Mouse (Mus musculus) limb, embryonic 10.5 days (tissue): ENCODE data around the gene Wdr66. TPM values are rescaled to one million over a fixed set of nuclear protein-coding genes. Genes with fewer than 3 reads are reported as not detected.
A peak's percentile ranks its signal among the peaks of the same experiment; 100 is the strongest.
"Not testable (repeated sequence)": the region's sequence is repeated elsewhere in the genome, so short reads cannot be mapped to it uniquely, and the experiment has no call there.

Experiments used
- DNase-seq: peaks from one replicate; pipeline ENCODE4 v3.0.0-alpha.2; 2017; ENCODE audit warnings: low spot score
- H3K27ac ChIP-seq: fragments of 300-500 bp; sonication (generic); 2 replicates; pipeline ENCODE4 v1.5.1; 2016; ENCODE audit warnings: mild to moderate bottlenecking
- H3K27me3 ChIP-seq: fragments of 300-500 bp; sonication (generic); 2 replicates; pipeline ENCODE4 v1.6.1; 2016; ENCODE audit warnings: low read depth, mild to moderate bottlenecking; ENCODE audit not compliant: poor library complexity, severe bottlenecking
- H3K36me3 ChIP-seq: fragments of 300-500 bp; sonication (generic); 2 replicates; pipeline ENCODE4 v1.6.1; 2016; ENCODE audit warnings: mild to moderate bottlenecking, moderate library complexity
- H3K4me1 ChIP-seq: fragments of 300-500 bp; sonication (generic); 2 replicates; pipeline ENCODE4 v1.6.1; 2016
- H3K4me3 ChIP-seq: fragments of 300-500 bp; sonication (generic); 2 replicates; pipeline ENCODE4 v1.5.1; 2016; ENCODE audit warnings: mild to moderate bottlenecking, moderate library complexity
- H3K9me3 ChIP-seq: fragments of 300-500 bp; sonication (generic); replicated peaks from 2 replicates; pipeline ENCODE4 v1.6.1; 2016; ENCODE audit warnings: mild to moderate bottlenecking
- WGBS: fragments of 180-500 bp; shearing (Covaris S2); methylation state at CpG from one replicate; pipeline ENCODE4 v1.1.7; 2016; 5-methylcytosine and 5-hydroxymethylcytosine counted together
- polyA plus RNA-seq: library from polyadenylated mRNA; unstranded; fragments of >200 nt; fragmentation: Nextera tagmentation; extraction: Ambion mirVana; gene quantifications from 2 replicates; pipeline ENCODE4 v1.2.1, GENCODE M21; 2016

Gene Wdr66
- 0.16 and 0.20 TPM in 2 replicates for polyA plus RNA-seq

GRCm38 (mm10) chr5:123251834-123252233, at the start of gene Wdr66:
Gene Wdr66 (plus strand): TSS chr5:123252102.
- Histone ChIP-seq H3K4me1 (peaks cover 13% of the 10 kb centered on the region), H3K27me3 (peaks cover 16% of the 10 kb centered on the region), H3K4me3 (peak within 1 kb of the TSS; percentile 44), H3K27ac (no peak within 1 kb of the TSS), H3K36me3 (peaks cover 17% of the 10 kb centered on the region), H3K9me3 (no peaks in the 10 kb centered on the region)
- WGBS, result 2% methylated on average over 18 of the region's 18 CpGs
- peak; percentile 95 for DNase-seq

GRCm38 (mm10) chr5:123202771-123203170, 49.1 kb upstream of the Wdr66 start:
- H3K36me3 ChIP-seq, H3K27me3 ChIP-seq, H3K27ac ChIP-seq, DNase-seq, H3K9me3 ChIP-seq, H3K4me3 ChIP-seq, H3K4me1 ChIP-seq: not testable (repeated sequence)
- 53% methylated on average over 4 of the region's 4 CpGs for WGBS

GRCm38 (mm10) chr5:123203591-123203990, 48.3 kb upstream of the Wdr66 start:
- not testable (repeated sequence) for DNase-seq, H3K4me1 ChIP-seq, H3K27ac ChIP-seq, H3K36me3 ChIP-seq, H3K4me3 ChIP-seq, H3K27me3 ChIP-seq, H3K9me3 ChIP-seq
- WGBS, result 85% methylated on average over 7 of the region's 7 CpGs

- WGBS, result 70% methylated on average over 5 of the region's 5 CpGs
- H3K27me3 ChIP-seq, H3K27ac ChIP-seq, H3K36me3 ChIP-seq, H3K4me1 ChIP-seq, DNase-seq, H3K9me3 ChIP-seq, H3K4me3 ChIP-seq: not testable (repeated sequence)
These were observed 29.4 kb upstream of the Wdr66 start for GRCm38 (mm10) chr5:123222346-123223050.

- DNase-seq, result no peak
- Histone ChIP-seq H3K9me3 (no peaks in the 10 kb centered on the region), H3K4me3 (no peak overlapping the region), H3K27me3 (no peaks in the 10 kb centered on the region), H3K27ac (no peak overlapping the region), H3K36me3 (no peaks in the 10 kb centered on the region), H3K4me1 (0 out of 2 replicates have a peak, but pooled peaks cover 4% of the 10 kb centered on the region)
- 83% methylated on average over 4 of the region's 4 CpGs for WGBS
These were observed 28.9 kb upstream of the Wdr66 start for GRCm38 (mm10) chr5:123223051-123223410.

- not testable (repeated sequence) for DNase-seq, H3K4me1 ChIP-seq, H3K4me3 ChIP-seq
These were observed 28.0 kb upstream of the Wdr66 start for GRCm38 (mm10) chr5:123223861-123224260.

GRCm38 (mm10) chr5:123226851-123227250, 25.1 kb upstream of the Wdr66 start:
- no peak overlapping the region for H3K4me3 ChIP-seq
- H3K36me3 ChIP-seq, result peaks cover 14% of the 10 kb centered on the region
- no peaks in the 10 kb centered on the region for H3K9me3 ChIP-seq
- DNase-seq, result no peak
- 91% methylated on average over 7 of the region's 7 CpGs for WGBS
- H3K27ac ChIP-seq, result no peak overlapping the region
- peaks cover 15% of the 10 kb centered on the region for H3K4me1 ChIP-seq
- no peaks in the 10 kb centered on the region for H3K27me3 ChIP-seq

More at GRCm38 (mm10) chr5:123223861-123224260, 28.0 kb upstream of the Wdr66 start:
- not testable (repeated sequence) for H3K27ac ChIP-seq, H3K9me3 ChIP-seq, H3K27me3 ChIP-seq, H3K36me3 ChIP-seq
- WGBS, result 58% methylated on average over 6 of the region's 6 CpGs

GRCm38 (mm10) chr5:123227762-123228523, 24.0 kb upstream of the Wdr66 start:
- Histone ChIP-seq H3K27ac (peak overlapping the region; percentile 86), H3K27me3 (no peaks in the 10 kb centered on the region), H3K4me3 (peak overlapping the region; percentile 69), H3K4me1 (peaks cover 15% of the 10 kb centered on the region), H3K36me3 (peaks cover 18% of the 10 kb centered on the region), H3K9me3 (no peaks in the 10 kb centered on the region)
- 2% methylated on average over 42 of the region's 42 CpGs for WGBS
- peak; percentile 94 for DNase-seq

GRCm38 (mm10) chr5:123228524-123228922, 23.4 kb upstream of the Wdr66 start:
- peak overlapping the region; percentile 69 for H3K4me3 ChIP-seq
- H3K27ac ChIP-seq, result peak overlapping the region; percentile 86
- no peaks in the 10 kb centered on the region for H3K9me3 ChIP-seq
- H3K36me3 ChIP-seq, result peaks cover 22% of the 10 kb centered on the region
- peaks cover 15% of the 10 kb centered on the region for H3K4me1 ChIP-seq
- no peaks in the 10 kb centered on the region for H3K27me3 ChIP-seq
- WGBS, result 7% methylated on average over 15 of the region's 15 CpGs
- DNase-seq, result no peak

- H3K36me3 ChIP-seq, result peaks cover 28% of the 10 kb centered on the region
- H3K27me3 ChIP-seq, result no peaks in the 10 kb centered on the region
- WGBS, result 88% methylated on average over 6 of the region's 6 CpGs
- H3K4me1 ChIP-seq, result peaks cover 15% of the 10 kb centered on the region
- no peaks in the 10 kb centered on the region for H3K9me3 ChIP-seq
- H3K4me3 ChIP-seq, result peak overlapping the region; percentile 69; the same call in 1 of the 2 replicates
- no peak overlapping the region for H3K27ac ChIP-seq
- no peak for DNase-seq
These were observed 22.6 kb upstream of the Wdr66 start for GRCm38 (mm10) chr5:123229296-123229695.

GRCm38 (mm10) chr5:123232180-123232579, 19.7 kb upstream of the Wdr66 start:
- no peak for DNase-seq
- Histone ChIP-seq H3K9me3 (no peaks in the 10 kb centered on the region), H3K27ac (no peak overlapping the region), H3K27me3 (no peaks in the 10 kb centered on the region), H3K4me1 (peaks cover 11% of the 10 kb centered on the region), H3K36me3 (peaks cover 54% of the 10 kb centered on the region), H3K4me3 (no peak overlapping the region)
- 98% methylated on average over 2 of the region's 2 CpGs for WGBS

- no peak overlapping the region for H3K4me3 ChIP-seq
- H3K4me1 ChIP-seq, result no peaks in the 10 kb centered on the region
- WGBS, result 72% methylated on average over 2 of the region's 2 CpGs
- H3K27ac ChIP-seq, result no peak overlapping the region
- peaks cover 80% of the 10 kb centered on the region for H3K36me3 ChIP-seq
- H3K9me3 ChIP-seq, result no peaks in the 10 kb centered on the region
- H3K27me3 ChIP-seq, result no peaks in the 10 kb centered on the region
- peak; percentile 59 for DNase-seq
These were observed 16.2 kb upstream of the Wdr66 start for GRCm38 (mm10) chr5:123235731-123236130.

- DNase-seq, result no peak
- 95% methylated on average over 9 of the region's 9 CpGs for WGBS
- Histone ChIP-seq H3K27me3 (no peaks in the 10 kb centered on the region), H3K4me1 (no peaks in the 10 kb centered on the region), H3K36me3 (peaks cover 79% of the 10 kb centered on the region), H3K9me3 (no peaks in the 10 kb centered on the region), H3K4me3 (no peak overlapping the region), H3K27ac (no peak overlapping the region)
These were observed 15.5 kb upstream of the Wdr66 start for GRCm38 (mm10) chr5:123236426-123236825.
